Mouse (Mus musculus) ES-E14 (cell line): ENCODE measurements around the gene Snrk. TPM values are rescaled to one million over a fixed set of nuclear protein-coding genes. Genes with fewer than 3 reads are reported as not detected.

Source experiments
- DNase-seq: peaks from one replicate; pipeline ENCODE4 v3.0.0-alpha.2; 2013; ENCODE audit warnings: low read depth, low spot score
- H3K27ac ChIP-seq: 2 replicates; pipeline ENCODE4 v1.5.1; 2012; ENCODE audit warnings: low read depth, mild to moderate bottlenecking, low read length, moderate library complexity, mixed read lengths; ENCODE audit not compliant: poor library complexity, insufficient read depth, severe bottlenecking
- H3K36me3 ChIP-seq: 2 replicates; pipeline ENCODE4 v1.6.1; 2012; ENCODE audit warnings: mild to moderate bottlenecking, low read length, moderate library complexity, mixed read lengths; ENCODE audit not compliant: control insufficient read depth, poor library complexity, insufficient read depth, severe bottlenecking
- H3K4me1 ChIP-seq, 2 experiments: fragments of 150-350 bp in 1 of 2; sonication (generic) in 1 of 2; 2 replicates each; pipeline ENCODE4 v1.6.1; 2012; ENCODE audit warnings: low read length in 2 of 2, mild to moderate bottlenecking in 1 of 2, mixed read lengths in 1 of 2; ENCODE audit not compliant: control insufficient read depth in 2 of 2, insufficient read depth in 2 of 2, poor library complexity in 1 of 2
- H3K4me3 ChIP-seq, 2 experiments: fragments of 150-350 bp in 1 of 2; sonication (generic) in 1 of 2; 2 replicates each; pipeline ENCODE4 v1.5.1; 2012; ENCODE audit warnings: low read length in 2 of 2, low read depth in 1 of 2, mild to moderate bottlenecking in 1 of 2, mixed read lengths in 1 of 2; ENCODE audit not compliant: insufficient read depth in 1 of 2, poor library complexity in 1 of 2, severe bottlenecking in 1 of 2
- H3K9ac ChIP-seq: 2 replicates; pipeline ENCODE4 v1.6.1; 2012; ENCODE audit warnings: low read depth, mild to moderate bottlenecking, low read length, mixed read lengths; ENCODE audit not compliant: poor library complexity, insufficient read depth, severe bottlenecking
- H3K9me3 ChIP-seq: fragments of 150-350 bp; sonication (generic); 2 replicates; pipeline ENCODE4 v1.6.1; 2012; ENCODE audit warnings: low read depth, mild to moderate bottlenecking, low read length; ENCODE audit not compliant: control insufficient read depth, insufficient read depth
- CHD2 ChIP-seq: IDR thresholded peaks from 2 replicates; pipeline ENCODE4 v1.6.1; 2014; ENCODE audit warnings: mild to moderate bottlenecking, low read depth, low read length, inconsistent platforms
- HCFC1 ChIP-seq: IDR thresholded peaks from 2 replicates; pipeline ENCODE4 v1.6.1; 2012; ENCODE audit warnings: low read length, inconsistent platforms, borderline replicate concordance; ENCODE audit not compliant: insufficient read depth
- MAFK ChIP-seq: IDR thresholded peaks from 2 replicates; pipeline ENCODE4 v1.6.1; 2014; ENCODE audit warnings: mild to moderate bottlenecking, low read depth, low read length, inconsistent platforms; ENCODE audit not compliant: insufficient read depth
- ZC3H11A ChIP-seq: IDR thresholded peaks from 2 replicates; pipeline ENCODE4 v1.6.1; 2012; ENCODE audit warnings: low read depth, mild to moderate bottlenecking, inconsistent platforms, low read length, borderline replicate concordance
- ZNF384 ChIP-seq: IDR thresholded peaks from 2 replicates; pipeline ENCODE4 v1.6.1; 2012; ENCODE audit warnings: low read depth, low read length, inconsistent platforms
- in situ Hi-C, 2 experiments: fragments of 600-800 bp; cut with MboI; formaldehyde crosslinking; loops; one replicate each; pipeline ENCODE4 v1.15.1; 2025; ENCODE audit warnings: low sequenced_read_pairs in 2 of 2, inconsistent platforms in 1 of 2; ENCODE audit not compliant: unreplicated experiment in 2 of 2
- total RNA-seq: library from RNA; depleted of rRNA; stranded (reverse); fragments of 300-350 nt; gene quantifications from 2 replicates; pipeline ENCODE4 v1.2.3, GENCODE M21; 2012

Snrk gene
- total RNA-seq, 1 experiment: 10.0 TPM

GRCm38 (mm10) chr9:122096822-122097511 lies 20.1 kb upstream of the Snrk start:
- TF ChIP-seq MAFK (no peak), ZC3H11A (no peak), HCFC1 (no peak)
- in situ Hi-C loops: no loop called here
- DNase-seq: no peak

DNA sequence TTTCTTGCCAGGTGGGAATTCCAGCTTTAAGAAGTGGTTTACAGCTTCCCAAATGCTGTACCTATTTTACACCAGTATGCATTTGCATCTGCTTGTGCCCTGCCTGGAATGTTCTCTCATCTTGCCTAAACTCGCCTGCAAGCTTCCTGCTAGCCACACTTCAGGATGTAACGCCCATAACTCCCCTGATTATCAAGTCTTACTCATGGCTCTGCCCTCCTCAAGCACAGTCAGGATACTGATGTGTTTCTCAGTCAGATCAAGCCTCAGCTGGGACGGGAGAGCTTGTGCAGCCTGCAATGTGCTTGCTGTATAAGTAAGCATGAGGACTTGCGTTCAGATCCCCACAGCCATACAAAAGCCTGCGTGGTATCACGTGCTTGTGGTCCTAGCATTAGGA lies 19.5 kb upstream of the Snrk start:
- DNase-seq: no peak
- in situ Hi-C loops: no loop called here
- Histone ChIP-seq H3K4me3 (no peak overlapping the region), H3K36me3 (no peaks in the 10 kb centered on the region), H3K4me1 (no peaks in the 10 kb centered on the region), H3K27ac (no peak overlapping the region), H3K9ac (no peak overlapping the region), H3K9me3 (no peaks in the 10 kb centered on the region)
- TF ChIP-seq ZC3H11A (no peak), MAFK (no peak)

More at GRCm38 (mm10) chr9:122096822-122097511, 20.1 kb upstream of the Snrk start:
- Histone ChIP-seq H3K9me3 (no peaks in the 10 kb centered on the region), H3K27ac (no peak overlapping the region), H3K36me3 (no peaks in the 10 kb centered on the region), H3K9ac (no peak overlapping the region), H3K4me3 (no peak overlapping the region), H3K4me1 (no peaks in the 10 kb centered on the region)

DNA sequence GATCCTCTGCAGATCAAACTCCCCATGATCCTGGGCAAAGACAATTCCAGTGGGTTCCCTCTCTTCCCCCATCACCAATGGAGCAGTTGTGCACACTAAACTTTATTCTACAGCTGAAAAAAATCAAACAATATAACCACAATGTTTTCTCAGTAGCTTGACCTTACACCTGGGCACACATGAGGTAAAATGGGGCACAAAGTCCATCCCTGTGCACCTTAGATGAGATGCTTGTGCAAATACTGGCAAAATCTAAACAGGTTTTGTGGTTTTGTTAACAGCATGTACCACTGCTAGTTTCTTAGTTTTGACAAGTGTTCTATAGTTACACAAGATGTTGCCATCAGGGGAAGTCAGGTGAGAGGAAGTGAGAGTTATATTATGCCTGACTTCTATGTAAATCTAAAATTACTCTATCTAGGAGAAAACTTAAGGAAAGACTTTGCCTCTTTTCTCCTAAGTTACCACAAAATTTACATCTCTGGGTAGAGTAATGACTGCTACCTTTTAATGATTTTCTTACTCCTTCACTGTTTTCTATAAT lies 16.4 kb upstream of the Snrk start:
- TF ChIP-seq MAFK: no peak
- H3K4me3 ChIP-seq: no peak overlapping the region
- no peak overlapping the region for H3K27ac ChIP-seq
- no peaks in the 10 kb centered on the region for H3K9me3 ChIP-seq
- H3K36me3 ChIP-seq: no peaks in the 10 kb centered on the region
- in situ Hi-C loops: no loop called here
- H3K4me1 ChIP-seq: no peaks in the 10 kb centered on the region
- DNase-seq: no peak
- H3K9ac ChIP-seq: no peak overlapping the region

DNA sequence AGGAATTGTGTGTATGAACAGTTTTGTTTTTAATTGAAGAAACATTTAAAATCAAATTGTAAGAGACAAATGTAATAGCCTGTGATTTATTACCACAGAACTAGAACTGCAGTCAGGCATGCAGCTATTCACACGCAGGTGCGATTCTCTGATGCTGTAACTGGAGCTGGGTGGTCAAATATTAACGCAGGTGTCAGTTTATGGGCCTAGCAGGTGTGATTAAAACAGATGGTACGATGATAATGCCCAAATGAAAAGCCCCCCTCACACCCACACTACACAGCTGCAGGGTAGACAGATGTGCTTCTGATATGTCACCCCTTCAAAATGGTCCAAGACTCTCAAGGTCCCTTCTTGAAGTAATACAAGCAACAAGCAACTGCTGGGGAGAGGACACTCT lies 15.9 kb upstream of the Snrk start:
- TF ChIP-seq ZNF384: no peak
- TF ChIP-seq ZC3H11A: no peak
- no peak for TF ChIP-seq HCFC1
- TF ChIP-seq MAFK: no peak
- no peak for TF ChIP-seq CHD2
- Histone ChIP-seq H3K36me3 (no peaks in the 10 kb centered on the region), H3K4me1 (no peaks in the 10 kb centered on the region), H3K27ac (no peak overlapping the region), H3K9me3 (no peaks in the 10 kb centered on the region), H3K9ac (no peak overlapping the region), H3K4me3 (no peak overlapping the region)
- in situ Hi-C loops: no loop called here
- no peak for DNase-seq
